ENCODE assay signal across 9 mouse cellular contexts in genomic region chr5:127336048-127336907, GRCm38 (mm10).
A peak's percentile ranks its signal among the peaks of the same experiment; 100 is the strongest.
DNase-seq lines count a peak whose midpoint lies in the region.
"Had no signal": no experiment of that assay in that cellular context is flagged by ENCODE, and none has a peak within 500 bp of the region (broad histone marks: within the 10 kb centered on the region; RNA-seq: fewer than 3 reads in every experiment).

No protein-coding gene starts in this region.

- 20% methylated on average over 15 of the region's 15 CpGs for WGBS in heart, embryonic 10.5 days
- 11% methylated on average over 15 of the region's 15 CpGs for WGBS in midbrain, embryonic 10.5 days

- peaks cover 32% of the 10 kb centered on the region for H3K4me1 ChIP-seq in heart, embryonic 10.5 days
- peaks cover 70% of the 10 kb centered on the region for H3K4me1 ChIP-seq in midbrain, embryonic 10.5 days

- no peaks in the 10 kb centered on the region for H3K27me3 ChIP-seq in heart, embryonic 10.5 days (ENCODE audit: insufficient read depth, poor library complexity, severe bottlenecking)
- no peaks in the 10 kb centered on the region for H3K27me3 ChIP-seq in midbrain, embryonic 10.5 days (ENCODE audit: low read depth, poor library complexity, severe bottlenecking)

- H3K27ac ChIP-seq in heart, embryonic 10.5 days, result peak overlapping the region; percentile 60
- peak overlapping the region; percentile 85 for H3K27ac ChIP-seq in midbrain, embryonic 10.5 days (replicated peaks)
- H3K27ac ChIP-seq: liver, embryonic 14.5 days had no signal

- peak; percentile 51 for DNase-seq in layer of hippocampus, adult 11-12 months (ENCODE audit: low spot score)
- no peak for DNase-seq in layer of hippocampus, postnatal 25 days (ENCODE audit: extremely low spot score in 1 of 2, low spot score in 1 of 2)
- peak; percentile 72 for DNase-seq in embryo, embryonic 11 days
- no peak for DNase-seq in heart, embryonic 10.5 days (ENCODE audit: low spot score)
- peak; percentile 62 for DNase-seq in kidney, postnatal 14 days
- DNase-seq in midbrain, embryonic 10.5 days (ENCODE audit: low spot score), result peak; percentile 78
- DNase-seq in testis, postnatal 10 days (ENCODE audit: low spot score), result no peak
- no peak for DNase-seq in spleen, adult 18-20 months

- peak overlapping the region; percentile 24; the same call in 1 of the 2 replicates for H3K4me3 ChIP-seq in heart, embryonic 10.5 days
- H3K4me3 ChIP-seq in midbrain, embryonic 10.5 days, result peak overlapping the region; percentile 38

- no peaks in the 10 kb centered on the region; the same call in 1 of the 2 replicates for H3K36me3 ChIP-seq in heart, embryonic 10.5 days
- no peaks in the 10 kb centered on the region for H3K36me3 ChIP-seq in midbrain, embryonic 10.5 days

- no peaks in the 10 kb centered on the region for H3K9me3 ChIP-seq in heart, embryonic 10.5 days
- H3K9me3 ChIP-seq in midbrain, embryonic 10.5 days (replicated peaks), result no peaks in the 10 kb centered on the region

Comparison
In these comparisons a context has a peak if more than half of its experiments do, and no peak if none do; other contexts are left out.
1. DNase-seq: peak in layer of hippocampus, adult 11-12 months (single experiment), embryo, embryonic 11 days (single experiment), kidney, postnatal 14 days (single experiment) and midbrain, embryonic 10.5 days (single experiment); none in layer of hippocampus, postnatal 25 days (0 of 2), heart, embryonic 10.5 days (single experiment), testis, postnatal 10 days (single experiment) and spleen, adult 18-20 months (0 of 2).